Mouse (Mus musculus) telencephalon, adult 2 months (tissue): ENCODE data around the gene Rcvrn.

ENCODE experiments used
- DNase-seq: peaks from one replicate; pipeline ENCODE4 v3.0.0-alpha.2; 2011; ENCODE audit warnings: low read depth, low spot score

The Rcvrn gene

GRCm38 (mm10) chr11:67668460-67669007, 26.6 kb upstream of the Rcvrn start:
- DNase-seq: no peak

- DNase-seq: no peak
Observed at GRCm38 (mm10) chr11:67670031-67670430, 25.1 kb upstream of the Rcvrn start.

GRCm38 (mm10) chr11:67672140-67672539, 23.0 kb upstream of the Rcvrn start:
- no peak for DNase-seq

GRCm38 (mm10) chr11:67675562-67676540, 19.3 kb upstream of the Rcvrn start:
- DNase-seq: no peak

GRCm38 (mm10) chr11:67679300-67679699, 15.8 kb upstream of the Rcvrn start:
- DNase-seq: no peak

- DNase-seq: peak; percentile 71
Observed at GRCm38 (mm10) chr11:67679930-67680329, 15.2 kb upstream of the Rcvrn start.

GRCm38 (mm10) chr11:67681871-67682270, 13.3 kb upstream of the Rcvrn start:
- DNase-seq: no peak

GRCm38 (mm10) chr11:67686109-67686508, 9.0 kb upstream of the Rcvrn start:
- peak; percentile 42 for DNase-seq

GRCm38 (mm10) chr11:67712976-67713375, 17.9 kb downstream of the Rcvrn start:
- DNase-seq: peak; percentile 40

GRCm38 (mm10) chr11:67715382-67715781, 20.3 kb downstream of the Rcvrn start:
- peak; percentile 29 for DNase-seq

- peak; percentile 31 for DNase-seq
Observed at GRCm38 (mm10) chr11:67721485-67721884, 26.4 kb downstream of the Rcvrn start.

- DNase-seq: no peak
Observed at GRCm38 (mm10) chr11:67722399-67723156, 27.5 kb downstream of the Rcvrn start.

GRCm38 (mm10) chr11:67723231-67724013, 28.3 kb downstream of the Rcvrn start:
- DNase-seq: peak; percentile 76

- DNase-seq: peak; percentile 76
Observed at GRCm38 (mm10) chr11:67727095-67727494, 32.0 kb downstream of the Rcvrn start.

GRCm38 (mm10) chr11:67728726-67729125, 33.6 kb downstream of the Rcvrn start:
- no peak for DNase-seq

GRCm38 (mm10) chr11:67731056-67731455, 35.9 kb downstream of the Rcvrn start:
- DNase-seq: peak; percentile 26

- no peak for DNase-seq
Observed at GRCm38 (mm10) chr11:67733726-67734125, 38.6 kb downstream of the Rcvrn start.

GRCm38 (mm10) chr11:67734597-67734996, 39.5 kb downstream of the Rcvrn start:
- peak; percentile 76 for DNase-seq

- DNase-seq: no peak
Observed at GRCm38 (mm10) chr11:67738345-67738744, 43.2 kb downstream of the Rcvrn start.

GRCm38 (mm10) chr11:67738846-67739490, 43.8 kb downstream of the Rcvrn start:
- DNase-seq: no peak

- no peak for DNase-seq
Observed at GRCm38 (mm10) chr11:67741569-67741968, 46.4 kb downstream of the Rcvrn start.
